Mouse (Mus musculus): ENCODE data around the gene Ing2. TPM values are rescaled to one million over a fixed set of nuclear protein-coding genes. Genes with fewer than 3 reads are reported as not detected.

The Ing2 gene
- total and polyA plus RNA-seq, 3 experiments = 7.2 to 22.0 (median 16.8) TPM

- no peak overlapping the region for H3K9ac ChIP-seq (ENCODE audit: insufficient read depth, low read depth)
- H3K27ac ChIP-seq (ENCODE audit: insufficient read depth, low read depth) = no peak overlapping the region
- TF ChIP-seq MAX (IDR thresholded peaks at IDR 0.05; ENCODE audit: low read length) (no peak), GABPA (IDR thresholded peaks at IDR 0.05; ENCODE audit: insufficient replicate concordance, low read depth, low read length) (no peak), NRF1 (IDR thresholded peaks at IDR 0.05; ENCODE audit: low read depth, low read length) (no peak), E2F4 (IDR thresholded peaks at IDR 0.05; ENCODE audit: insufficient replicate concordance, low read depth, low read length) (no peak), JUN (IDR thresholded peaks at IDR 0.05; ENCODE audit: insufficient read depth, low read depth, low read length) (no peak)
- no peaks in the 10 kb centered on the region for H3K4me1 ChIP-seq (ENCODE audit: control insufficient read depth in 1 of 2, insufficient read depth in 2 of 2)
- in situ Hi-C loops (cut with MboI; ENCODE audit: low pct_ligation_motif_present, low pct_unique_long_range_greater_than_20kb, low sequenced_read_pairs) = no loop called here
- peaks cover 2% of the 10 kb centered on the region for H3K9me3 ChIP-seq (replicated peaks; ENCODE audit: low read length)
- DNase-seq (ENCODE audit: extremely low read depth) = no peak
- no peak overlapping the region for H3K4me2 ChIP-seq (ENCODE audit: insufficient read depth, low read depth, poor library complexity, severe bottlenecking)
- dilution Hi-C loops (cut with MboI; ENCODE audit: extremely low pct_ligation_motif_present, extremely low pct_unique_long_range_greater_than_20kb, low sequenced_read_pairs) = no loop called here
- H3K79me2 ChIP-seq (replicated peaks; ENCODE audit: control insufficient read depth, extremely low read depth, insufficient read depth, poor library complexity, severe bottlenecking) = no peaks in the 10 kb centered on the region
- H3K4me3 ChIP-seq (replicated peaks in 1 of 3; ENCODE audit: low read depth in 2 of 3, low read length in 2 of 3, poor library complexity in 1 of 3) = no peak overlapping the region
- H3K27me3 ChIP-seq (replicated peaks) = no peaks in the 10 kb centered on the region
- no peaks in the 10 kb centered on the region for H3K36me3 ChIP-seq (replicated peaks in 1 of 2; ENCODE audit: control insufficient read depth in 1 of 2, insufficient read depth in 1 of 2, low read length in 1 of 2)
Measured at GRCm38 (mm10) chr8:47642514-47643064, 32.8 kb downstream of the Ing2 start.

DNA sequence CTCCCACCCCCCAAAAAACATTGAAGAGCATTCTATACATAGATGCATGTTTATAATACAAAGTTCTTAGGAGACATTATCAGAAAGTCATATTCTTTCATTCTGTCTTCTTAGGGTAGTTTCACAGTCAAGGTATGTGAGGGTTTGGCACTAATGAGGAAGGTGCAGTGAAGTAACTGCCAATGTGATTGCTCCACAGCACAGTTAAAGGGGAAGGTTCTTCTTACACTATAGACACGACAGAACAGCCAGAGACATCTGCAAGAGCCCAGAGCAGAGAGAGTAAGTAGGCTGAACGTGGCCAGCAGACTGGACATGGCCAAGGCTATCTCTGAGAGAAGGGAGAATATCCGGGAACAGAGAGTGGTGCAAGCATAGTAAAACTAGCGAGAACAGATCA is 38.2 kb downstream of the Ing2 start:
- no peak for DNase-seq (ENCODE audit: extremely low read depth)
- Histone ChIP-seq H3K4me2 (ENCODE audit: insufficient read depth, low read depth, poor library complexity, severe bottlenecking) (no peak overlapping the region), H3K9ac (ENCODE audit: insufficient read depth, low read depth) (no peak overlapping the region), H3K36me3 (replicated peaks in 1 of 2; ENCODE audit: control insufficient read depth in 1 of 2, insufficient read depth in 1 of 2, low read length in 1 of 2) (no peaks in the 10 kb centered on the region), H3K27me3 (replicated peaks) (no peaks in the 10 kb centered on the region), H3K4me3 (replicated peaks in 1 of 3; ENCODE audit: low read depth in 2 of 3, low read length in 2 of 3, poor library complexity in 1 of 3) (no peak overlapping the region), H3K27ac (ENCODE audit: insufficient read depth, low read depth) (no peak overlapping the region), H3K9me3 (replicated peaks; ENCODE audit: low read length) (no peaks in the 10 kb centered on the region), H3K4me1 (ENCODE audit: control insufficient read depth in 1 of 2, insufficient read depth in 2 of 2) (no peaks in the 10 kb centered on the region), H3K79me2 (replicated peaks; ENCODE audit: control insufficient read depth, extremely low read depth, insufficient read depth, poor library complexity, severe bottlenecking) (no peaks in the 10 kb centered on the region)
- in situ Hi-C loops (cut with MboI; ENCODE audit: low pct_ligation_motif_present, low pct_unique_long_range_greater_than_20kb, low sequenced_read_pairs) (no loop called here), dilution Hi-C loops (cut with MboI; ENCODE audit: extremely low pct_ligation_motif_present, extremely low pct_unique_long_range_greater_than_20kb, low sequenced_read_pairs) (no loop called here)
- no peak for TF ChIP-seq SIN3A (IDR thresholded peaks at IDR 0.05; ENCODE audit: low read length)

DNA sequence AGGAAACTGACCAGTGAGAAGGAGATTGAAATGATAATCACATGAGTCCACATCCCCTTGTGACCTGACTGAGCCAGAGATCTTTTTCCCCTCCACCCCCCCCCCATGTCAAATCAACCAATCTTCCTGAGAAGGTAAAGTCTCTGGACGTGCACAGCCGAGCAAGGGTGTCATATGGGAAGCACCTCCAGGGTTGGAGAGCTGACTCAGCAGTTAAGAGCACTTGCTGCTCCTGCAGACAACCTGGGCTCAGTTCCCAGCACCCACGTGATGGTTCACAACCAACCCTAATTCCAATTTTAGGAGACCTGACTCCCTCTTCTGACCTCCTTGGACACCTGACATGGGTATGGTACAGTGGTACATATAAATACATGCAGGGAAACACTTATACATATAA is 39.3 kb downstream of the Ing2 start:
- Histone ChIP-seq H3K27me3 (replicated peaks) (no peaks in the 10 kb centered on the region), H3K4me3 (replicated peaks in 1 of 3; ENCODE audit: low read depth in 2 of 3, low read length in 2 of 3, poor library complexity in 1 of 3) (no peak overlapping the region), H3K27ac (ENCODE audit: insufficient read depth, low read depth) (no peak overlapping the region), H3K9me3 (replicated peaks; ENCODE audit: low read length) (no peaks in the 10 kb centered on the region), H3K9ac (ENCODE audit: insufficient read depth, low read depth) (no peak overlapping the region), H3K36me3 (replicated peaks in 1 of 2; ENCODE audit: control insufficient read depth in 1 of 2, insufficient read depth in 1 of 2, low read length in 1 of 2) (no peaks in the 10 kb centered on the region), H3K4me2 (ENCODE audit: insufficient read depth, low read depth, poor library complexity, severe bottlenecking) (no peak overlapping the region), H3K79me2 (replicated peaks; ENCODE audit: control insufficient read depth, extremely low read depth, insufficient read depth, poor library complexity, severe bottlenecking) (no peaks in the 10 kb centered on the region), H3K4me1 (ENCODE audit: control insufficient read depth in 1 of 2, insufficient read depth in 2 of 2) (no peaks in the 10 kb centered on the region)
- DNase-seq (ENCODE audit: extremely low read depth) = no peak
- TF ChIP-seq GABPA (IDR thresholded peaks at IDR 0.05; ENCODE audit: insufficient replicate concordance, low read depth, low read length) (no peak), MAFK (IDR thresholded peaks at IDR 0.05; ENCODE audit: insufficient replicate concordance, low read length) (0 out of 2 replicates have a peak, but pooled peaks have one; percentile 51)
- in situ Hi-C loops (cut with MboI; ENCODE audit: low pct_ligation_motif_present, low pct_unique_long_range_greater_than_20kb, low sequenced_read_pairs) = no loop called here
- dilution Hi-C loops (cut with MboI; ENCODE audit: extremely low pct_ligation_motif_present, extremely low pct_unique_long_range_greater_than_20kb, low sequenced_read_pairs) = no loop called here

Measured in CH12.LX (cell line).